Mouse (Mus musculus) erythroblast, adult 5-6 weeks (primary cell): Measurements from ENCODE around the gene Dbn1. TPM values are rescaled to one million over a fixed set of nuclear protein-coding genes. Genes with fewer than 3 reads are reported as not detected.
A peak's percentile ranks its signal among the peaks of the same experiment; 100 is the strongest.

Experiments
- ATAC-seq: replicated peaks from 2 replicates; pipeline ENCODE4 v1.8.0; 2016; ENCODE audit warnings: moderate number of reproducible peaks, mild to moderate bottlenecking, moderate TSS enrichment, inconsistent platforms; ENCODE audit not compliant: poor library complexity, low FRiP score, severe bottlenecking
- total RNA-seq, 2 experiments: library from RNA; stranded (forward) in 1 of 2; stranded (reverse) in 1 of 2; fragments of 150-400 nt in 1 of 2; fragments of 200-764, 138-1000 nt in 1 of 2; gene quantifications; 2 replicates each; pipeline versions ENCODE4 v1.2.3 to v1.2.4; 2015 to 2017; ENCODE audit warnings: low replicate concordance in 2 of 2

Gene Dbn1
- total RNA-seq (2015; ENCODE audit: low replicate concordance): 0.42 TPM in 1 of 2 replicates, not detected in the other
- total RNA-seq (2017; ENCODE audit: low replicate concordance): not detected in 2 replicates

DNA sequence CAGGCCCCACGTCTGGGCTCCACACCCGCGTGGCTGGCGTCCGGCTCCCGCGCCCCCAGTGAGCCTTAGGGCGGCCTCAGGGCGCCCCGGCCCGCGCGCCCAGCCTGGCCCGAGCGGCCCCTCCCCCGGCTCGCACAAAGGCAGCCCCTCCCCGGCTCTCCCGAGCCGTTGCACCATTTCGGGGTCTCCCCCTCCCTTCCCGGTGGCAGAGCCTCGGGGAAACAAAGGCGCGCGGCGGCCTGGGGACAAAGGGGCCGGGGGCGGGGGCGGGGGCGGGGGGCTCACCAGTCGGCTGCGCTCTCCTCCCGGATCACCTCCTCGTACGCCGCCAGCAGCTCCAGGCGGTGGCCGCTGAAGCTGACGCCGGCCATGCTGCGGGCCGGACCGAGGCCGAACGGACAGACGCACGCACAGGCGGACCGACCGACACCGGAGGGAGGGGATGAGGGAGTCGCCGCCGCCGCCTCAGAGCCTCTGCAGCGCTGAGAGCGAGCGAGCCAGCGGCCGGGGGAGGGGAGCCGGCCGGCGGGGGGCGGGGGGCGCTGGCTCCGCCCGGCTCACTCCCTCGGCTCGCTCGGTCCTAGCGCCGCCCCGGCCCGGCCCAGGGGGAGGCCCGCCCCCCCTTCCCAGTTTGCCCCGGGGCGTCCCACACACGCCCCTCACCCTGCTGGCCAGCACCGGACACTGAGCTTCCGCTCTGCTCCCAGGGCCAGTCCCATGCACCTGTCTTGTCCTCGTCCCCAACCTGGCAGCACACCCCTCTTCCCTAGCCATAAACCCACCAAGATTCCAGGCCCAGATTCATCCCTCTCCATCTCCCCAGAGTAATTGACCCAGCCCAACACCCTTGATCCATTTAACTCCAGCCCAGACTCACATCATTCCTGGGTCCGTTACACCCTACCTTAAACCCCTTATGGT lies at the start of gene Dbn1:
Gene Dbn1 (minus strand): TSS at position 534 of the 921 bp plus-strand sequence.
- ATAC-seq: no peak

DNA sequence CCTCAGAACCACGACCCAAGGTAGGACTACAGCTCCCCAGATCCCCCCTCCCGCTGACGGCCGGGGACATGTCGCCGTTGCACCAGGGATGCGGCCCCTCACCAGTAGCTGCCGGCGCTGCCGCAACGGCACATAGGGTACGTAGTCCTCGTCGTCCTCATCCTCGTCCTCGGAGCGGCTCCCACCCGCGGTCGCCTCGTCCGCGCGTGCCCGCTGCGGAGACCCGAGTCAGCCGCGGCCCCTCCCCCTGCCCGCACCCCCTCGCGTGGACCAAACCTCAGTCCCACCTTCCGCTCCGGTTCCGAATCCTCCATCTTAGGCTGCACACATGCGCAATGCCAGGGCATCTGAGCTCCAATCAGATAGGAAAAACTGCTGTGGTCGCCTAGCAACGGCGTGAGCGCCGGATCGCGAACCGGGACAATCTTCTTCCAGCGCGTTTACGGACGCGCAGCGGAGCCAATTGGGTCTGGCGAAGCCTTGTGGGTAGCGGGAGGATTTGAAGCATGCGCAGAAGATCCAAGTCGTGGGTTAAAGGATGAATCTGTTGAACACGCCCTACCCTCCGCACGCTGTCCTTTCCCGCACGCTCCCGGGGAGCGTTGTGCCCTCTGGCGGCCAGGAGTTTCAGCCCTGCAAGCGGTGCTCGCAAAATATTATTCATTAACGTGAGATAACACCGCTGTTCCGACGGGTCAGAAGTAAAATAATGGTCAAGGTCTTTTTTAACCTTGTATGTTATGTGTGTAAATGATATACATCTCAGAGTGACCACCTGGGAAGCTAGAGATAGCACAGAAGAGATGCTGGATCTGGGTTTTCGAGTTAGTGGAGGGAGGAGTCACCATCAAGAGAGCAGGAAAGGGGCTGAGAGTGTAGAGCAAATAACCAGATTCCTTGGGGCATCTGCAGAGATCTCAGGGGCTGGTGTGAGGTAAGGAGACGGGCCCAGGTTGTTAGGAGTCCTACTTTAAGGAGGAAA lies 48.6 kb upstream of the Dbn1 start, which contains the start of gene Ddx41:
Gene Ddx41 (minus strand): TSS at position 465 of the 982 bp plus-strand sequence.
- ATAC-seq: peak; percentile 93

DNA sequence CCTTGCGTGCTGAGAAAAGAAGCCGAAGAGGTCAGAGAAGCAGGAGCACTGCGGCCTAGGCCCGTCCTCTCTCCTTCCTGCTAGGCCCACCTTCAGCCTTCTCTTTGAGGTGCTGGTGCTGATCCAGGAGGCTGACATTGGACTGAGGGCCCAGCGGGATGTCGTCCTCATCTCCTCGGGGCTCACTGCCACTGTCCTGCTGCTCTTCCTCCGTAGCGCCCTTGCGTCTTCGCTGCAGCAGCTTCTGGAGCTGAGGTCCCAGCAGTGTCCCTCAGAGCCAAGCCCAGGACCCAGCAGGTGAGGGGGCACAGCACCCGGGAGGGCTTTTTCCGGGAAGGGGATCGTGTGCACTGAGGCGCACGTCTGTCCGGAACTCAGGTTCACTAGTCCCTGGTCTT lies 47.9 kb upstream of the Dbn1 start:
- 0 out of 2 replicates have a peak, but pooled peaks have one; percentile 5 for ATAC-seq

DNA sequence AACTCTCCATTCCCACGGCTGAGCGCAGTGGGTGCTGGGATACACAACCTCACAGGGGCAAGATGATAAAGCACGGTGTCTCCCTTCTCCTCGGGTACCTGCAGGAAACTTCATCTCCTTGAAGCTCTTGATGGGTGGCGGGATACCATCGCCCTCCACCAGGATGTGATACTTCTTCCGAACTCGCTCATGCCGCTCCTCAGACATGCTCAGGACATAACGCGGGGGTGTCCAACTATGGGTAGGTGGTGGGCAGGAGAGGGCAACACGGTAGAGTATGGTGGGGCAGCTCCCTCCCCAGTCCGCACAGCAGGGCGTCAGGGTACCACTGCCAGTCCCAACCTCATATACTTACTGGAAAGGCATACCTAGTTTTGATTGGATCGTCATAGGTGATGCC lies 47.3 kb upstream of the Dbn1 start:
- no peak for ATAC-seq

DNA sequence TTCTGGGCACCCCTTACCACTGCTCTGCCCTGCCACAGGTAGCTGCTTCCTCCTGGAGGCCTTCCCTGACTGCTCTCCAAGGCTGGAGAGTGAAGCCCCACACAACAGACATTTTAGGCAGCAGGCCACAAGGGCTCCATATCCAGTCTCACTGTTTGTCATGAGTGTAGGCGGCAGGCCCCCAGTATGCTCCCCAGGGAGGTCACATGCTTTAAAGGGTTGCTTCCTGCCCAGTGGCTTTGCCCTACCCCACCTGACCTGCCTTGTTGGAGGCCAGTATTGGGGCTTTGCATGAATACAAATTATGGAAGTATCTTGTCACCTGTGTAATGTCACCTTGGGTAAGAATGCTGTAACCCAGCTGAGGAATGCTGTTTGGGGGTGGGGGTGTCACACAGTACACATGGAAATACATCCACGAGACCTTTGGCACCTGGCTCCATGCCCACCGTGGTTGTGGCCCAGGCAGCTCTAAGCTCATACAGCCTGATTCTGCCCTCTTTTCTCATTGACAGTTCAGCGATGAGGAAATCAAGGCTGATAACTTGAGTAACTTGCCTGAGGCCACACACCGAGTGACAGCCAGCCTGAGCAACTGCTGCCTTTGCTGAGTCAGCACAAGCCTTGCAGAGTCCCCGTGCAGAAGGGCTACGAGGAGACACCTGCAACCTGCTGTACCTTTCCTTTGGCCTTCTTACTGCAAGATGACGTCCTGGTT lies 41.4 kb upstream of the Dbn1 start, which contains the start of gene Dok3:
Gene Dok3 (minus strand): TSS at position 99 of the 718 bp plus-strand sequence.
- no peak for ATAC-seq

DNA sequence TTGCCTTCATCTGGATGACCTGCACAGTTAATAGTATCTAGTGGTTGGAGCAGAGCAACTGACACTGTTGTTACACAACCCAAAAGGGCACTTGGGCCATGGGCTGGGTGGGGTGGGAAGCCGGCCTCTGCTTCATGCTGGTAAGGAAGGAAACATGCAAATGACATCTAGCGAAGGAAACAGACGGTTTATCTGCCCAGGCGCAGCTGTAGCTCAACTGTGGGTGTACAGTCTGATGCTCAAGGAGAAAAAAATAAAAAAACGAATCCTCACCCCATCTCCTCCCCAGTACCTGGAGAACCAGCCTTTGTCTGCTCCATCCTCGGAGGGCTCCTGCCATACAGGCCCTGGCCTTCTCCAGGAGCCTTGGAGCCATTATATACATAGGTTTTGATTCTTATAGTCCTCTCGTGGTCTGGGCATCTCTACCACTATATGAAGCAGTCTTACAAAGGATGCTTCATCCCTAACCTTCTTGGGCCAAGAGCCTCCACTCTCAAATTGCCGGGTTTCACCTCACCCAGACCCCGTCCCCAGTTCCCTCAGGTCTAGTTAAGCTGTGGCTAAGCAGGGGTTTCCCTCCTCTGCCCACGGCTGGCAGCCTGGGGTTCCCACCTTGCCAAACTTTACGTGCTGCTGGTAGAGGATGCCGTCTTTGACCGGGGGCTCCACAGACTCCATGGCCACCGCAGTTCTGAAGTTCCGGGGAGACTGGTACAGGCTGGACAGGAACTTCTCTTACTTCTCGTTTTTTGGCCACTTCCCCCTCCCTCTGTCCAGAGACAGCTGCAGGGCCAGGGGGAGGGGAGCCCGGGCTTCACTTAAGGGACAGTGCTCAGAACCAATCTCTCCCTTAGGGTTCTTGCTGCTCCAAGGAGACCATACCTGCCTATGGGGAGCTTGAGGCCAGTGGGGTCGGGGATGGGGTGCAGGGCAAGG lies 40.2 kb upstream of the Dbn1 start:
- ATAC-seq: no peak

DNA sequence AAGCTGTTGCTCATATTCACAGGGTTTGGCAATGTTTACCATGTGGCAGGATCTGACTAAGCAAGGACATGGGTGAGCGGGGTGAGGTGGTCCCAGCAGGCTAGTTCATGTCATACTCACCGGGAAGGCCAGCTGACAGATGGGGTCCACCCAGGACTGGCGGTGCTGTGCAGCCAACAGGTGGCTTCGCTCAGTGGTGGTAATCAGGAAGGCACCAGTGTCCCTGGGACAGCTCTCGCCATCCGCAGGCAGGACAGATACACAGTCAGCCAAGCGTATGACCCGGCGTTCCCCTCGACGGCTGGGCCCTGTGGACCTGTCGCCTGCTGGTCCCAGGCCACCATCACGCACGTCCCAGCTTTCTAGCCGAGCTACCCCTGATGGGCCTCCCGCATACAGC lies 39.3 kb upstream of the Dbn1 start:
- no peak for ATAC-seq

DNA sequence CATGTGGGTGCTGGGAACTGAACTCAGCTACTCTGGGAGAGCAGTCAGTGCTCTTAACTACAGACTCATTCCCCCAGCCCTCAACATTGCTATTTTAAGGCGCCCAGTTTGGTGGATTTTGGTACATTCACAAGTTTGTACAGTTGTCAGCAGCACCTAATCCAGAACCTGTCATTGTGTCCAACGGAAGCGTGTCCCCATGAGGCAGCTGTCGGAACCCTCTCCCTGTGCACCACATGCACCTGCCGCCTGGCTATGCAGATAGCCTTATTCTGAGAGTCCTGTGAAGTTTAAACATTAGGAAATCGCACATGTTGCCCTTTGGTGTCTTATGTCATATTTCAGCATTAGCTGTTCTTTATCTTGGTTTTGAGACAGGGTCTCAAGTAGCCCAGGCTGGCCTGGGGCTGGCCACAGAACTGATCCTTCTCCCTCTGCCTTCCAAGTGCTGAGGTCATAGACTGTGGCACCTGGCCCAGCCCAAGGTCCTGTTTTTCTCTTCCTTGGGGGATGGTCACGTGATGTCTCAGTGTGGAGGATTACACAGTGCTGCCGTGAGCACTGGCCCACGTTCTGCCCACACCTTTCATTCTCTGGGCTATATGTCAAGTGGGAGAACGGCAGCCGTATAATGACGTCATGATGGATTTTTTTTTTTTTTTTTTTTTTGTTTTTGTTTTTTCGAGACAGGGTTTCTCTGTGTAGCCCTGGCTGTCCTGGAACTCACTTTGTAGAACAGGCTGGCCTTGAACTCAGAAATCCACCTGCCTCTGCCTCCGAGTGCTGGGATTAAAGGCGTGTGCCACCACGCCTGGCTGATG lies 38.0 kb upstream of the Dbn1 start:
- no peak for ATAC-seq

DNA sequence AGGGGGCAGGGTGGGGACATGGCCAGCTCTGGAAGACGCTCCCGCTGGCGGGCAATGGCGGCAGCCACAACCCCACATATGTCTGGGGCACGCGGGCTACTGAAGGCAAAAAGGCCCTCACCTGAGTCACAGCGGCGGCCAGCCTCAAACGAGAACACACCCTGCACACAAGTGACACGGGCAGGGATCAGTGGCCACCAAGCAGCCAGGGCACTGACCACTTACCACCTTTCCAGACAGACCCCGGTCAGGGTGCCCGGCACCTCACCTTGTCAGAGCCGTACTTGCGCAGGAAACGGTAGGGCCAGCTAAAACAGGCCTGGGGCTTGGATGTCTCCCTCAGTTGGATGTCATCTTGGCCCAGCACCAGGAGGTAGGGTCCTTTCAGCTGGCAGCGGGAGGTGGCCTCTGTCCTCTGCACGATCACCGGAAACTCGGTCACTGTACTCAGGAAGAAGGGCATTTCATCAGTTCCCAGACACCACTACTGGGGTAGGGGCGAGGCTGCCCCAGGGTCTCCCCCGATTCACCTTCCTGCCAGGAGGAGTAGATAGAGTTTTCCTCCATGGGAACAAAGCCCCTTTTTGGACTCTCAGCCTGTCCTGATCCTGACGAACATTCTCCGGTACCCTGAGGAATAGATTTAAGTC lies 36.2 kb upstream of the Dbn1 start:
- ATAC-seq: no peak

DNA sequence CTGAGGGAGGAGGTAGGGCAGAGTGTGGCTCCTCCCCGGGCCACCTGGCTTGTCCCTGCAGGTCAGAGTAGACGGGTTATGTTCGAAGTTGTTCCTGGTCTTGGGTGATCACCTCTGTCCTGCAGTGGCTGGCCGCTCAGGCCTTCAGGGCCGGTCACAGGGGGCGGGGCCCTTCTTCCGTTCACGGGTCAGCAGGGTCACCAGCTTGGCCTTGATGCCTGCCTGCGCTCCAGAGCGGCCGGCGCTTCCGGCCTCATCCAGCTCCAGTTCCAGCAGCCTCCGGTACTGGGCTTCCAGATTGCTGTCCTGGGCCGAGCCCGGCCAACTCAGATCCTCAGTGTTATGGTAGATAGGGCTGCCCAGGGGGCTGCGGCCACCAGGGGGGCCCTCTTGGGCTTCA lies 35.4 kb upstream of the Dbn1 start:
- ATAC-seq: no peak

DNA sequence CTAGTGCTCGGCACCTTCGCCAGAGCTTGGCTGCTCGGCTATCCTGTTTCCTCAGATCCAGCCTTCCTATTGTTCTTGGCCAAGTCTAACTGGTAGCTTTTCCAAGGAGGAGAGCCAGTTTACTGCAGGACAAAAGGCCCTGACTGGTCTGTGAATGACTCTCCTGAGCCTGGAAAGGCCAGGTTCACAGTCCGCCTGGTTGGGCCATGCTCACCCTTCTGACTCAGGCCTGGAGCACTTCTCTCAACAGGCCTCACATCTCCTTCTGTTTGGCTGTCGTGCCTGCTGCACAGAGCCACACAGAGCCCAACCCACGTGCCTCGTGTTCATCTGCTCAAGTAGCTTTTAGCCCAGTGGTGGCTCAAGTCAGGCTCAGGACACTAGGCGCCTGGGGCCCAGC lies 34.8 kb upstream of the Dbn1 start:
- ATAC-seq: no peak

DNA sequence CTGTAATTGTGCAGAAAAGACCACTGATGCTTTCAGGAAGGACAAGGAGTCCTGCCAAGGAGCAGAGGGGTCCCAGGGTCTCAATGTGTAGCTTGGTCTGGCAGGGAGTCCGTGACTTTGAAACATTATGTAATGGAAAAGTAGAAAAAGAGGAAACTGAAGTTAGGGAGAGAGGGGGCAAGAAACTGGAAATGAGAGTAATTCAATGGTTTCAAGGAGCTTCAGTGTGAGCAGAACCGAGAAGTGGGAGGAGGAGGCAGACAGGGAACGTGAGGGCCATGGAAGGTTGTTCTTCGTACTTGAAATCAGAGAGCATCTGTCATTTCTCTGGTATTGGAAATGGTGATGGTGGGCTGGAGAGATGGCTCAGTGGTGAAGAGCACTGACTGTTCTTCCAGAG lies 31.7 kb upstream of the Dbn1 start:
- no peak for ATAC-seq

DNA sequence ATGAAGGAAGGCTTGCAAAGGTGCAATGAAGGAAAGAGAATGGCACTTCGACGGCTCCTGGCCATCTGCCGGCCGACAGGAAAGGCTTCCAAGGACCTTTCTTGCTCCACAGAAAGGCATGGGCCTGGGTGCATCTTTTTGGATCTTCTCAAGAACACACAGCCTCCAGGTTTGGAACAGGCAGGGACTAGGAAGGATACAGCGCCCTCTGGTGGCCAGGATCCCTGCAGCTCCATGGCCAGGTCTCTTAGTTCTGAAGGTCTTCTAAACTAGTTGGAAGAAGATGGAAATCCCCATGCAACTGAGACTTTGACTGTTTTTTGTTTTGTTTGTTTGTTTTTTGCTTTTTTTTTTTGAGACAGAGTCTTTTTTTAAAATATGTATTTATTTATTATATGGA lies 29.0 kb upstream of the Dbn1 start:
- ATAC-seq: 0 out of 2 replicates have a peak, but pooled peaks have one; percentile 50

DNA sequence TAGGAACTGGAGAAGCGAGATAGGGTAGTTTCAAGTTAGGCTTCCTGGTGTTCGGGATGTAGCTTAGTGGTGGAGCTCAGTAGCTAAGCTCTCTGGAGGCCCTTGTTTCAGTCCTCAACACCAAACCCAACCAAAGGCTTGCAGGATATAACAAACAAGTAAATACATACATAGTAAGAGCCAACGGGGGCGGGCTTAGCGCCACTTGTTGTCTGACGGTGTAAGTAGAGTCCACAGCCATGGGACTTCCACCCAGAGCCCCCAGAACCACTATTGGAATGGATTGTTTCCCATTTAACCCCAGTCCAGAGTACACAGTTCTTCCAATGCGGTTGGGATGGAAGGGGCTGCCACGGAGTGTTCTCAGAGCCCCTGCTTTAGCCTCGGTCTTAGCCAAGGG lies 25.9 kb upstream of the Dbn1 start:
- no peak for ATAC-seq

DNA sequence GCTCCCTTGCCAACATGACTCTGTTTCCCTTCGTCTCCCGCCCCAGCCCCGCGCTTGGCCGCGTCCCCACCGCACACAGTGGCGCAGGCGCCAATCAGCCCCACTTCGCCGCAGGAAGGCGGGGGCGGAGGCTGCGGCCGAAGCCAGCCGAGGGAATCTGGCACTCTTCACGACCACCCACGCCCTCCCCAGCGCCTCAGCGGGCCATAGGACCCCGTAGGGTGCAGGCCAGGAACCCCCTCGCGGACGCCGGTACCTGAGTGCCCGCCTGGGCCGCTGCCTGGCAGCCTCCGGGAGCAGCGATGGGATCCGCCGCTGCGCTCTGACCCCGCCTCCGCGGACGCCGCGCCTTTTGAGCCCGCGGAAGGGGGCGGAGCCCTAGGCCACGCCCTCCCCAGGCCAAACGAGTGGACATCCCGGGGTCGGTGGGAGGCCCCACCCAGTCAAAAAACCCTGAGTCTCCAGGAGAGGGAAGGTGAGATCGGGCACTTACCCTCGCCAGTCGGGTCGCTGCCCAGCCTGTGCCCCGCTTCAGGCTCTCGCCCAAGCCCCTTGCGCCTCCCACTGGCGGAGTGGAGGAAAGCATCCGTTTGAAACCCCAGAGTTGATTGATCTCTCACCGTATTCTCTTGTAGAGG lies 25.3 kb upstream of the Dbn1 start, which contains the start of gene Pdlim7:
Gene Pdlim7 (minus strand): TSS at position 566 of the 638 bp plus-strand sequence.
- peak; percentile 85 for ATAC-seq

DNA sequence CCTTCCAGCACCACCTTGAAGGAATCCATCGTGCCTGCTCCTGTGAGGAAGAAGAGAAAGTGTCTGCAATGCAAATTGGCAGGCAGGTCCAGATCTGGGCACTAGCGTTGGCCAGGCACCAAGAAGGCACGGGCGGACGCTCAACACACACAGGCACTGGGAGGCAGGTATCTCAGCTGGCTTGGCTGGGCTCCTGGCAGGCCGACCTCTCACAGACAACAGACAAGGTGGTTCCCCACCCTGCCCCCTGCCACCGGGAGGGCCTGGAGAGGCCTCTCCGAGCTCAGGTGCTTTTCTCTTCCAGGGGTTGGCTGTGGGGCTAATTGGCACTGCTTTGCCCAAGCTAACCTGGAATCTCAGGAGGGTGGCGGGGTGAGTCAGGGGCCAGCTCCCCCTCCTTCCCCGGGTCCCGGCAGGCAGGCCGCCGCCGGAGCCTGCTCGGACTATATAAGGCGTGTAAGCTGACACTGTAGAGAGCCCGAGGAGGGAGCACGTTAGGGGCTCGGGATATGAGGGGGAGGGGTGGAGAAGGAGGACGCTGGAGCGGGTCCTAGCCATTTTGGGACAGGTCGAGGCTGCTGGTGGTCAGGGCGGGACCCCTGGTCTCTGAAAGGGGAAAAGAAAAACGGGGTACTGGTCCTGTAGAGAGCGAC lies 24.6 kb upstream of the Dbn1 start:
- no peak for ATAC-seq
